Mouse (Mus musculus): Measurements from ENCODE around the gene Sf3b1. TPM values are rescaled to one million over a fixed set of nuclear protein-coding genes. Genes with fewer than 3 reads are reported as not detected.
"Not testable (repeated sequence)": the region's sequence is repeated elsewhere in the genome, so short reads cannot be mapped to it uniquely, and the experiment has no call there.

Sf3b1 gene
- total and polyA plus RNA-seq, 2 experiments: 13.6 to 89.0 TPM

DNA sequence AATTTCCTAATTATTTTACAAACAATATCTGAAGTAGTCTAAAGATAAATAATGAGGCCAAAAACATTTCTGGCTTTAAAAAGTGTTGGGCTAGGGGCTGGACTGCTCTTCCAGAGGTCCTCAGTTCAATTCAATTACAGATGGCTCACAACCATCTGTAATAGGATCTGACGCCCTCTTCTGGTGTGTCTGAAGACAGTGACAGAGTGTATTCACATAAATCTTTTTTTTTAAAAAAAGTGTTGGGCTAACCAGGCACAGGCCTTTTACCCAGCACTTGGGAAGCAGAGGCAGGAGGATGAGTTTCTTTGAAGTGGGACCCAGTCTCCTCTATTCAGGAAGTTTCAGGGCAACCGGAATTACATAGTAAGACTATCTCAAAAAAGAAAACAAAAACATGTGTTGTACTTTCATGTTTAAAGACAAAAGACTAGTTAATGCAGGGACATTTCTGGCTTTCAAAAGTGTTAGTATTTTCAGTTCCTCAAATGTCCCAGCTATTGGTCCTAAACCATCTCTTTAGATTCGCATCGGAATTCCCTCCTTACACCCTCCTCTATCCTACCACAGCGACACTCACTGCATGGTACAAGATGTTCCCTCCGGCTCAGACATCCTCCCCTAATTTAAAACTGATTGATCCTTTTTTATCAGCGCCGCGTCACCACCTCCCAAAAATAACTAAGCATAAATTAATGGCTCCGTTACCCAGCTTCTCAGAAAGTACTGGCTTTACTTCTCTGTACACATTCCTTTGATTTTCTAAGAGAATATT lies 1.4 kb downstream of the Sf3b1 start:
- 4% methylated on average over 10 of the region's 10 CpGs for WGBS
- Histone ChIP-seq H3K4me1 (ENCODE audit: control insufficient read depth, insufficient read depth, low read length) (peaks cover 12% of the 10 kb centered on the region), H3K27me3 (ENCODE audit: control insufficient read depth, insufficient read depth, low read length) (no peaks in the 10 kb centered on the region), H3K27ac (replicated peaks; ENCODE audit: insufficient read depth, low read depth, low read length) (peak overlapping the region; percentile 97), H3K79me2 (ENCODE audit: control insufficient read depth, insufficient read depth, low read length) (peaks cover 28% of the 10 kb centered on the region; the same call in 1 of the 2 replicates), H3K36me3 (ENCODE audit: control insufficient read depth, insufficient read depth, low read length) (no peaks in the 10 kb centered on the region; the same call in 1 of the 2 replicates), H3K4me3 (ENCODE audit: insufficient read depth, low read depth, low read length) (peak overlapping the region; percentile 94), H3K9ac (ENCODE audit: low read depth, low read length) (peak overlapping the region; percentile 98)
- TF ChIP-seq POLR2A (IDR thresholded peaks at IDR 0.05; ENCODE audit: extremely low read depth, insufficient read depth, low read length) (no peak), CTCF (IDR thresholded peaks at IDR 0.05; ENCODE audit: low read depth, low read length) (no peak)
- peak; percentile 45 for DNase-seq (ENCODE audit: extremely low read depth, low read depth, low spot score)

DNA sequence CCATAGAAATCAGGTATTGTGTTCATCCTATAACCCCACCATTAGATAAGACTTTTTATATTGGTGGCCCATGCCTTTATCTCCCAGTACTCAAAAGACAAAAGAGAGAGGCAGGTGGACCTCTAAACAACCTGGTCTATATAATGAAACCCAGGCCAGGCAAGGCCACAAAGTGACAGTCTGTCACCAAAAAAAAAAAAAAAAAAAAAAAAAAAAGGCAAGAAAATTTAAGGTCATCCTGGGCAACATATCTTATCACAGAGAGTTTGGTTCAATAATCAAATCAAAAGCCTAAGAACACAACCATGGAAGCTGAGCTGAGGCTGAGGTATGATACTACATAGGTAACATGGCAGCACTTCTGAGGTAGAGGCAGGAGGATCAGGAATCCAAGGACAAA lies 5.4 kb downstream of the Sf3b1 start:
- H3K4me1 ChIP-seq (ENCODE audit: control insufficient read depth, insufficient read depth, low read length): peaks cover 12% of the 10 kb centered on the region

DNA sequence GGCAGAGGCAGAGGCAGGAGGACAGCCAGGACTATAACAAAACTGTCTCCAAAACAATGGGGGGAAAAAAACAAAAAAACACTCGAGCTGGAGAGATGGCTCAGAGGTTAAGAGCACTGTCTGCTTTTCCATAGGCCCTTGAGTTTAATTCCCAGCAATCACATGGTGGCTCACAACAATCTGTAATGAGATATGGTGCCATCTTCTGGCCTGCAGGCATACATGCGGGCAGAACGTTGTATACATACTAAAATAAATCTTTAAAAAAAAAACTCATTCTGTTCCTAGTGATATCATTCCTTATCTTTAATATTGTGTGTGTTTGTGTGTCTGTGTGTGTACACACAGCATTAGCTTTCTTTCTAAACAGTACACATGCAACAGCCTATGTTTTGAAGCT lies 14.8 kb downstream of the Sf3b1 start:
- Histone ChIP-seq H3K9ac (ENCODE audit: low read depth, low read length) (no peak overlapping the region), H3K27me3 (ENCODE audit: control insufficient read depth, insufficient read depth, low read length) (no peaks in the 10 kb centered on the region), H3K79me2 (ENCODE audit: control insufficient read depth, insufficient read depth, low read length) (peaks cover 3% of the 10 kb centered on the region; the same call in 1 of the 2 replicates), H3K36me3 (ENCODE audit: control insufficient read depth, insufficient read depth, low read length) (peaks cover 69% of the 10 kb centered on the region), H3K27ac (replicated peaks; ENCODE audit: insufficient read depth, low read depth, low read length) (no peak overlapping the region), H3K4me3 (ENCODE audit: insufficient read depth, low read depth, low read length) (no peak overlapping the region), H3K4me1 (ENCODE audit: control insufficient read depth, insufficient read depth, low read length) (no peaks in the 10 kb centered on the region)
- DNase-seq (ENCODE audit: extremely low read depth, low read depth, low spot score): no peak
- 41% methylated on average over 3 of the region's 3 CpGs for WGBS
- TF ChIP-seq POLR2A (IDR thresholded peaks at IDR 0.05; ENCODE audit: extremely low read depth, insufficient read depth, low read length): no peak
- TF ChIP-seq CTCF (IDR thresholded peaks at IDR 0.05; ENCODE audit: low read depth, low read length): peak; percentile 3; the same call in 1 of the 2 replicates

More for the DNA sequence above, 5.4 kb downstream of the Sf3b1 start:
- Histone ChIP-seq H3K4me3 (ENCODE audit: insufficient read depth, low read depth, low read length) (no peak overlapping the region), H3K27me3 (ENCODE audit: control insufficient read depth, insufficient read depth, low read length) (no peaks in the 10 kb centered on the region), H3K27ac (replicated peaks; ENCODE audit: insufficient read depth, low read depth, low read length) (no peak overlapping the region), H3K36me3 (ENCODE audit: control insufficient read depth, insufficient read depth, low read length) (peaks cover 17% of the 10 kb centered on the region), H3K9ac (ENCODE audit: low read depth, low read length) (no peak overlapping the region), H3K79me2 (ENCODE audit: control insufficient read depth, insufficient read depth, low read length) (peaks cover 33% of the 10 kb centered on the region; the same call in 1 of the 2 replicates)
- TF ChIP-seq POLR2A (IDR thresholded peaks at IDR 0.05; ENCODE audit: extremely low read depth, insufficient read depth, low read length): no peak
- no peak for TF ChIP-seq CTCF (IDR thresholded peaks at IDR 0.05; ENCODE audit: low read depth, low read length)
- no peak for DNase-seq (ENCODE audit: extremely low read depth, low read depth, low spot score)

DNA sequence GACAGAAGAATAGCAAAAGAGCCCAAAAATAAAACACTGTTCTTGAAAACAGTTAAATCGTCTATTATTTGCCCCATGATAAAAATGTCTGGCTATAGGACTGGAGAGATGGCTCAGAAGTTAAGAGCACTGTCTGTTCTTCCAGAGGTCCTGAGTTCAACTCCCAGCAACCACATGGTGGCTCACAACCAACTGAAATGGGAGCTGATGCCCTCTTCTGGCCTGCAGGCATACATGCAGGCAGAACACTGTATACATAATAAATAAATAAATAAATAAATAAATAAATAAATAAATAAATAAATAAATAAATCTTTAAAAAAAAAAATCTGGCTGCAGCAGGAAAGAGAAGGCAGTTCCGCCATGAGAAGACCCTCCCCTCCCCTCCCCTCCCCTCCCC lies 19.0 kb downstream of the Sf3b1 start:
- H3K27me3 ChIP-seq (ENCODE audit: control insufficient read depth, insufficient read depth, low read length); H3K4me3 ChIP-seq (ENCODE audit: insufficient read depth, low read depth, low read length); H3K79me2 ChIP-seq (ENCODE audit: control insufficient read depth, insufficient read depth, low read length); DNase-seq (ENCODE audit: extremely low read depth, low read depth, low spot score); H3K27ac ChIP-seq (replicated peaks; ENCODE audit: insufficient read depth, low read depth, low read length); H3K9ac ChIP-seq (ENCODE audit: low read depth, low read length); H3K4me1 ChIP-seq (ENCODE audit: control insufficient read depth, insufficient read depth, low read length): not testable (repeated sequence)
- peaks cover 68% of the 10 kb centered on the region for H3K36me3 ChIP-seq (ENCODE audit: control insufficient read depth, insufficient read depth, low read length)
- 92% methylated on average over 2 of the region's 2 CpGs for WGBS

DNA sequence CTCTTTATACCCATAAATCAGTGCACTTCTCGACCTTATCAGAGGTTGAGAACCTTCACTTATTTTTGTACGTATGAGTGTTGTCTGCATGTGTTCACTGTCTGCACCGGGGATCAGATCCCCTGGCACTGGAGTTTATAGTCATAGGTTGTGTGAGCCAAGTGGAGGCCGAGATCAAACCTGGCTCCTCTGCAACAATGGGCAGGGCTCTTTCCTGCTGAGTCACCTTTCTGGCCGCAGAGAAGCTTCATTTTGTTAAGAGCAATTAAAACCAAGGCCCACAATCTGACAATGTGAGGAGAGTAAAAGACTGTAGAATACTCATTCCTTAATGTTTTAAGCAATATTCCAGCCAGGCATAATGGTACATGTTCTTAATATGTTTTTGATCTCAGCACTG lies 33.7 kb downstream of the Sf3b1 start:
- Histone ChIP-seq H3K9ac (ENCODE audit: low read depth, low read length) (no peak overlapping the region), H3K27ac (replicated peaks; ENCODE audit: insufficient read depth, low read depth, low read length) (no peak overlapping the region), H3K36me3 (ENCODE audit: control insufficient read depth, insufficient read depth, low read length) (peaks cover 78% of the 10 kb centered on the region), H3K4me3 (ENCODE audit: insufficient read depth, low read depth, low read length) (no peak overlapping the region), H3K27me3 (ENCODE audit: control insufficient read depth, insufficient read depth, low read length) (no peaks in the 10 kb centered on the region), H3K79me2 (ENCODE audit: control insufficient read depth, insufficient read depth, low read length) (no peaks in the 10 kb centered on the region), H3K4me1 (ENCODE audit: control insufficient read depth, insufficient read depth, low read length) (0 out of 2 replicates have a peak, but pooled peaks cover 1% of the 10 kb centered on the region)
- TF ChIP-seq CTCF (IDR thresholded peaks at IDR 0.05; ENCODE audit: low read depth, low read length) (no peak), POLR2A (IDR thresholded peaks at IDR 0.05; ENCODE audit: extremely low read depth, insufficient read depth, low read length) (no peak)
- WGBS: 51% methylated on average over 5 of the region's 5 CpGs
- DNase-seq (ENCODE audit: extremely low read depth, low read depth, low spot score): peak; percentile 35

GRCm38 (mm10) chr1:54986248-54986647 lies 41.0 kb downstream of the Sf3b1 start:
- Histone ChIP-seq H3K4me3 (ENCODE audit: insufficient read depth, low read depth, low read length) (no peak overlapping the region), H3K79me2 (ENCODE audit: control insufficient read depth, insufficient read depth, low read length) (no peaks in the 10 kb centered on the region), H3K9ac (ENCODE audit: low read depth, low read length) (no peak overlapping the region), H3K27me3 (ENCODE audit: control insufficient read depth, insufficient read depth, low read length) (no peaks in the 10 kb centered on the region), H3K4me1 (ENCODE audit: control insufficient read depth, insufficient read depth, low read length) (peaks cover 10% of the 10 kb centered on the region), H3K36me3 (ENCODE audit: control insufficient read depth, insufficient read depth, low read length) (peaks cover 48% of the 10 kb centered on the region), H3K27ac (replicated peaks; ENCODE audit: insufficient read depth, low read depth, low read length) (no peak overlapping the region)
- DNase-seq (ENCODE audit: extremely low read depth, low read depth, low spot score): no peak
- TF ChIP-seq CTCF (IDR thresholded peaks at IDR 0.05; ENCODE audit: low read depth, low read length): no peak
- no peak for TF ChIP-seq POLR2A (IDR thresholded peaks at IDR 0.05; ENCODE audit: extremely low read depth, insufficient read depth, low read length)
- WGBS: 99% methylated on average over 5 of the region's 5 CpGs

Measured in liver, adult 2 months (tissue).